Mouse (Mus musculus) forebrain, embryonic 12.5 days (tissue): ENCODE measurements around the gene Tmem37. TPM values are rescaled to one million over a fixed set of nuclear protein-coding genes. Genes with fewer than 3 reads are reported as not detected.
"Not testable (repeated sequence)": the region's sequence is repeated elsewhere in the genome, so short reads cannot be mapped to it uniquely, and the experiment has no call there.

Experiments used
- ATAC-seq: fragments of 200-750 bp; cut with Nextera tagmentation; 2 replicates; pipeline ENCODE4 v1.8.0; 2017; ENCODE audit warnings: moderate TSS enrichment; ENCODE audit not compliant: low FRiP score
- H3K27ac ChIP-seq: fragments of 300-500 bp; sonication (generic); 2 replicates; pipeline ENCODE4 v1.5.1; 2016; ENCODE audit warnings: mild to moderate bottlenecking
- H3K27me3 ChIP-seq: fragments of 300-500 bp; sonication (generic); 2 replicates; pipeline ENCODE4 v1.6.1; 2016; ENCODE audit warnings: mild to moderate bottlenecking
- H3K36me3 ChIP-seq: fragments of 300-500 bp; sonication (generic); replicated peaks from 2 replicates; pipeline ENCODE4 v1.6.1; 2016; ENCODE audit warnings: mild to moderate bottlenecking
- H3K4me1 ChIP-seq: fragments of 300-500 bp; sonication (generic); 2 replicates; pipeline ENCODE4 v1.6.1; 2016
- H3K4me2 ChIP-seq: fragments of 300-500 bp; sonication (generic); 2 replicates; pipeline ENCODE4 v1.6.1; 2016; ENCODE audit warnings: mild to moderate bottlenecking, moderate library complexity
- H3K4me3 ChIP-seq: fragments of 300-500 bp; sonication (generic); replicated peaks from 2 replicates; pipeline ENCODE4 v1.5.1; 2016; ENCODE audit warnings: mild to moderate bottlenecking
- H3K9ac ChIP-seq: fragments of 300-500 bp; sonication (generic); 2 replicates; pipeline ENCODE4 v1.6.1; 2016; ENCODE audit warnings: mild to moderate bottlenecking
- H3K9me3 ChIP-seq: fragments of 300-500 bp; sonication (generic); 2 replicates; pipeline ENCODE4 v1.6.1; 2016
- WGBS: fragments of 180-500 bp; shearing (Covaris S2); methylation state at CpG from one replicate; pipeline ENCODE4 v1.1.7; 2016; 5-methylcytosine and 5-hydroxymethylcytosine counted together
- polyA plus RNA-seq: library from polyadenylated mRNA; unstranded; fragments of >200 nt; fragmentation: Nextera tagmentation; extraction: Ambion mirVana; gene quantifications from 2 replicates; pipeline ENCODE4 v1.2.1, GENCODE M21; 2016

Gene Tmem37
- polyA plus RNA-seq, 1 experiment from 2014 or later: 5.2 TPM

- 87% methylated on average over 12 of the region's 12 CpGs for WGBS
Measured at GRCm38 (mm10) chr1:120112251-120113187, 38.6 kb upstream of the Tmem37 start.

GRCm38 (mm10) chr1:120111766-120112165 is 37.9 kb upstream of the Tmem37 start:
- ATAC-seq: no peak
- H3K27me3 ChIP-seq: no peaks in the 10 kb centered on the region
- H3K9ac ChIP-seq: no peak overlapping the region
- H3K36me3 ChIP-seq: peaks cover 49% of the 10 kb centered on the region
- H3K4me1 ChIP-seq: peaks cover 5% of the 10 kb centered on the region; the same call in 1 of the 2 replicates
- H3K4me3 ChIP-seq: no peak overlapping the region
- H3K27ac ChIP-seq: no peak overlapping the region
- H3K4me2 ChIP-seq: no peak overlapping the region
- WGBS: 89% methylated on average over 8 of the region's 8 CpGs
- 0 out of 2 replicates have a peak, but pooled peaks cover 5% of the 10 kb centered on the region for H3K9me3 ChIP-seq

More at GRCm38 (mm10) chr1:120112251-120113187, 38.6 kb upstream of the Tmem37 start:
- no peaks in the 10 kb centered on the region for H3K27me3 ChIP-seq
- H3K4me1 ChIP-seq: peaks cover 5% of the 10 kb centered on the region; the same call in 1 of the 2 replicates
- H3K4me2 ChIP-seq: no peak overlapping the region
- H3K4me3 ChIP-seq: no peak overlapping the region
- ATAC-seq: no peak
- 0 out of 2 replicates have a peak, but pooled peaks cover 5% of the 10 kb centered on the region for H3K9me3 ChIP-seq
- H3K27ac ChIP-seq: no peak overlapping the region
- H3K36me3 ChIP-seq: peaks cover 49% of the 10 kb centered on the region
- H3K9ac ChIP-seq: no peak overlapping the region

GRCm38 (mm10) chr1:120109741-120110432 is 36.0 kb upstream of the Tmem37 start:
- ATAC-seq: no peak
- Histone ChIP-seq H3K4me3 (no peak overlapping the region), H3K4me1 (no peaks in the 10 kb centered on the region), H3K4me2 (no peak overlapping the region), H3K36me3 (peaks cover 34% of the 10 kb centered on the region), H3K9me3 (0 out of 2 replicates have a peak, but pooled peaks cover 5% of the 10 kb centered on the region), H3K27ac (no peak overlapping the region), H3K9ac (no peak overlapping the region), H3K27me3 (no peaks in the 10 kb centered on the region)
- WGBS: 87% methylated on average over 19 of the region's 19 CpGs

- H3K4me2 ChIP-seq: no peak overlapping the region
- no peak for ATAC-seq
- no peaks in the 10 kb centered on the region for H3K27me3 ChIP-seq
- no peaks in the 10 kb centered on the region for H3K4me1 ChIP-seq
- H3K9ac ChIP-seq: no peak overlapping the region
- H3K9me3 ChIP-seq: no peaks in the 10 kb centered on the region
- H3K36me3 ChIP-seq: no peaks in the 10 kb centered on the region
- WGBS: 81% methylated on average over 5 of the region's 5 CpGs
- no peak overlapping the region for H3K27ac ChIP-seq
- no peak overlapping the region for H3K4me3 ChIP-seq
Measured at GRCm38 (mm10) chr1:120105556-120105959, 31.7 kb upstream of the Tmem37 start.

GRCm38 (mm10) chr1:120101227-120101609 is 27.3 kb upstream of the Tmem37 start:
- Histone ChIP-seq H3K4me3 (no peak overlapping the region), H3K4me1 (no peaks in the 10 kb centered on the region), H3K9me3 (no peaks in the 10 kb centered on the region), H3K4me2 (no peak overlapping the region), H3K27me3 (no peaks in the 10 kb centered on the region), H3K27ac (no peak overlapping the region), H3K36me3 (no peaks in the 10 kb centered on the region), H3K9ac (no peak overlapping the region)
- 84% methylated on average over 3 of the region's 3 CpGs for WGBS
- no peak for ATAC-seq

- Histone ChIP-seq H3K4me3 (no peak overlapping the region), H3K4me2 (no peak overlapping the region), H3K4me1 (no peaks in the 10 kb centered on the region), H3K36me3 (no peaks in the 10 kb centered on the region), H3K27me3 (no peaks in the 10 kb centered on the region), H3K9ac (no peak overlapping the region), H3K27ac (no peak overlapping the region), H3K9me3 (no peaks in the 10 kb centered on the region)
- WGBS: 86% methylated on average over 8 of the region's 8 CpGs
- ATAC-seq: no peak
Measured at GRCm38 (mm10) chr1:120100456-120101226, 26.8 kb upstream of the Tmem37 start.

GRCm38 (mm10) chr1:120099483-120099882 is 25.6 kb upstream of the Tmem37 start:
- Histone ChIP-seq H3K9ac (no peak overlapping the region), H3K9me3 (no peaks in the 10 kb centered on the region), H3K27ac (no peak overlapping the region), H3K27me3 (no peaks in the 10 kb centered on the region), H3K4me3 (no peak overlapping the region), H3K36me3 (no peaks in the 10 kb centered on the region), H3K4me1 (no peaks in the 10 kb centered on the region), H3K4me2 (no peak overlapping the region)
- ATAC-seq: no peak
- WGBS: 76% methylated on average over 6 of the region's 6 CpGs

GRCm38 (mm10) chr1:120098327-120098726 is 24.5 kb upstream of the Tmem37 start:
- Histone ChIP-seq H3K4me1 (no peaks in the 10 kb centered on the region), H3K9me3 (no peaks in the 10 kb centered on the region), H3K36me3 (no peaks in the 10 kb centered on the region), H3K4me3 (no peak overlapping the region), H3K27ac (no peak overlapping the region), H3K27me3 (no peaks in the 10 kb centered on the region), H3K4me2 (no peak overlapping the region), H3K9ac (no peak overlapping the region)
- WGBS: 8% methylated on average over 7 of the region's 7 CpGs
- ATAC-seq: no peak

GRCm38 (mm10) chr1:120094920-120095319 is 21.0 kb upstream of the Tmem37 start:
- 77% methylated on average over 3 of the region's 3 CpGs for WGBS
- no peak overlapping the region for H3K27ac ChIP-seq
- no peak for ATAC-seq
- 0 out of 2 replicates have a peak, but pooled peaks cover 3% of the 10 kb centered on the region for H3K27me3 ChIP-seq
- H3K4me1 ChIP-seq: no peaks in the 10 kb centered on the region
- H3K9ac ChIP-seq: no peak overlapping the region
- H3K36me3 ChIP-seq: no peaks in the 10 kb centered on the region
- H3K4me2 ChIP-seq: no peak overlapping the region
- no peak overlapping the region for H3K4me3 ChIP-seq
- H3K9me3 ChIP-seq: peaks cover 5% of the 10 kb centered on the region; the same call in 1 of the 2 replicates

- ATAC-seq: 0 out of 2 replicates have a peak, but pooled peaks have one; percentile 43
- WGBS: 56% methylated on average over 11 of the region's 14 CpGs
- H3K27ac ChIP-seq, H3K27me3 ChIP-seq, H3K36me3 ChIP-seq, H3K4me1 ChIP-seq, H3K9me3 ChIP-seq, H3K4me3 ChIP-seq, H3K4me2 ChIP-seq, H3K9ac ChIP-seq: not testable (repeated sequence)
Measured at GRCm38 (mm10) chr1:120093482-120094134, 19.7 kb upstream of the Tmem37 start.

- H3K27me3 ChIP-seq: peaks cover 3% of the 10 kb centered on the region; the same call in 1 of the 2 replicates
- H3K4me3 ChIP-seq: no peak overlapping the region
- no peak overlapping the region for H3K27ac ChIP-seq
- 86% methylated on average over 8 of the region's 8 CpGs for WGBS
- no peak overlapping the region for H3K4me2 ChIP-seq
- no peaks in the 10 kb centered on the region for H3K36me3 ChIP-seq
- H3K9ac ChIP-seq: no peak overlapping the region
- H3K9me3 ChIP-seq: peaks cover 5% of the 10 kb centered on the region; the same call in 1 of the 2 replicates
- no peak for ATAC-seq
- peaks cover 6% of the 10 kb centered on the region; the same call in 1 of the 2 replicates for H3K4me1 ChIP-seq
Measured at GRCm38 (mm10) chr1:120090880-120091570, 17.2 kb upstream of the Tmem37 start.
